Comparison of ENCODE assay signal across 20 mouse cellular contexts in the genomic region with DNA sequence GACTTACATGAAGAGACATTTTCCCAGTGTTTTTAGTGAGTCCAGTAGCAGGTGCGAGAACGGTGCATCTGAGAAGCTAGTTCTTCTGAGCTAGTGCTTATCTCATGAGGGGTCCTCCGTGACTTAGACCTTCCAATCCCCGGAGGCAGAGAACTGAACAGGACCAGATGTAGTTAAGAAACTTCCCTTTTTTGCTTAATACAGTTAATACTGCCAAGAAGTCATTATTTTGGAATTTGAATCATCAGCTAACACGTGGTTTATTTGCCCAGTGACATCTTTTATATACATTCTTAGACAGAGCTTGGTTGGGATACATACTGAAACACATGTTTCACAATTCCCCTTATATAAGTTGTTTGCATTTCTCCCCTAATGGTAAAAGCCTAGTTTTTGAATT.
"Had no signal": no experiment of that assay in that cellular context is flagged by ENCODE, and none has a peak within 500 bp of the region (broad histone marks: within the 10 kb centered on the region; RNA-seq: fewer than 3 reads in every experiment).

No protein-coding gene starts in this region.

- H3K27me3 ChIP-seq: liver, embryonic 13.5 days; liver, embryonic 15.5 days; lung, embryonic 15.5 days; megakaryocyte, embryonic 14.5 days; midbrain, embryonic 13.5 days; midbrain, embryonic 15.5 days; neural tube, embryonic 12.5 days had no signal

- H3K27ac ChIP-seq: liver, embryonic 13.5 days; liver, embryonic 15.5 days; lung, embryonic 15.5 days; macrophage; midbrain, embryonic 13.5 days; midbrain, embryonic 15.5 days; neural tube, embryonic 12.5 days had no signal

- H3K4me3 ChIP-seq: liver, embryonic 13.5 days; liver, embryonic 15.5 days; lung, embryonic 15.5 days; megakaryocyte, embryonic 14.5 days; midbrain, embryonic 13.5 days; midbrain, embryonic 15.5 days; neural tube, embryonic 12.5 days had no signal

- DNase-seq: liver, embryonic 13.5 days; liver, postnatal 0 days; lung, adult 2 months; lung, postnatal 36 days; retina, postnatal 1 day; right cerebral cortex, adult 18-20 months; right cerebral cortex, postnatal 25 days; right cerebral cortex, postnatal 4 days; spleen, adult 18-20 months; thymus, adult 18-20 months; thymus, postnatal 14 days; thymus, postnatal 36 days had no signal

- H3K9me3 ChIP-seq: liver, embryonic 13.5 days; liver, embryonic 15.5 days; lung, embryonic 15.5 days; megakaryocyte, embryonic 14.5 days; midbrain, embryonic 13.5 days; midbrain, embryonic 15.5 days; neural tube, embryonic 12.5 days had no signal

- H3K9ac ChIP-seq: liver, embryonic 13.5 days; liver, embryonic 15.5 days; liver, postnatal 0 days; lung, embryonic 15.5 days; midbrain, embryonic 13.5 days; midbrain, embryonic 15.5 days; neural tube, embryonic 12.5 days had no signal

- H3K4me1 ChIP-seq: liver, embryonic 13.5 days; liver, embryonic 15.5 days; lung, embryonic 15.5 days; midbrain, embryonic 13.5 days; midbrain, embryonic 15.5 days; neural tube, embryonic 12.5 days had no signal

- ATAC-seq: liver, postnatal 0 days; midbrain, embryonic 13.5 days; midbrain, embryonic 15.5 days had no signal

- H3K4me2 ChIP-seq: liver, embryonic 13.5 days; liver, embryonic 15.5 days; lung, embryonic 15.5 days; midbrain, embryonic 11.5 days; midbrain, embryonic 13.5 days; midbrain, embryonic 15.5 days; neural tube, embryonic 12.5 days had no signal
